Mouse (Mus musculus) G1E (cell line): ENCODE results near the gene Gtpbp1.

Source experiments
- CTCF ChIP-seq: IDR thresholded peaks from 2 replicates; pipeline ENCODE4 v1.5.1; 2012; ENCODE audit warnings: low read depth, low read length, inconsistent platforms, mixed read lengths
- GATA1 ChIP-seq: IDR thresholded peaks from 2 replicates; pipeline ENCODE4 v1.6.1; 2012; ENCODE audit warnings: borderline replicate concordance, low read length, inconsistent platforms, mixed read lengths

- no peak for TF ChIP-seq CTCF
- no peak for TF ChIP-seq GATA1
Observed at GRCm38 (mm10) chr15:79765361-79765760, 74.7 kb downstream of the Gtpbp1 start.
